Mouse (Mus musculus) heart, adult 2 months (tissue): Measurements from ENCODE around the gene Gm17657.

Source experiments
- CTCF ChIP-seq: fragments of 200-600 bp; IDR thresholded peaks from 2 replicates; pipeline ENCODE4 v1.8.1; 2022; ENCODE audit warnings: antibody characterized with exemption, mild to moderate bottlenecking, moderate library complexity
- EP300 ChIP-seq: fragments of 200-500 bp; IDR thresholded peaks from 2 replicates; pipeline ENCODE4 v1.6.1; 2011; ENCODE audit warnings: low read depth, low read length, control low read depth; ENCODE audit not compliant: insufficient read depth
- POLR2A ChIP-seq: fragments of 200-500 bp; IDR thresholded peaks from 2 replicates; pipeline ENCODE4 v1.6.1; 2011; ENCODE audit warnings: mild to moderate bottlenecking, low read depth, low read length, control low read depth; ENCODE audit not compliant: insufficient read depth

DNA sequence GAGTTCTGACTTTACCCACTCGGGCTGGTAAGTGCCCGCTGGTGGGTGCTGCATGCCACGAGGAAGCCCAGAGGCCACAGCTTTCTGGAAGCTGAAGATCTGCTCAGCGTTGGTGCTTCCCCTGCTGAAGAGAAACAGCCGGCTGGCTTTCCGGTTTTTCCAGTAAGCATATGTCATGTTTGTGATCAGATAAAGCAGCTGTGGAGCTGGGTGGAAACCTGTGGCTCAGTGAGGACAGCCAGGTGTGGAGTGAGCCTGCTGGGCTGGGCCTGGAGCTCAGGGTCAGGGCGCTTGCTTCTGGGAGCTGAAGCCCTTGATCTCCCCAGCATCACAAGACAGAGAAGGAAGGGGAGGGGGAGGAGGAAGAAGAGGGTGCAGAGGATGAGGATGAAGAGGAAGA is 7.5 kb upstream of the Gm17657 start:
- no peak for TF ChIP-seq CTCF
- TF ChIP-seq EP300, result no peak
- no peak for TF ChIP-seq POLR2A
